ENCODE assay signal across 9 mouse cellular contexts in the genomic region with DNA sequence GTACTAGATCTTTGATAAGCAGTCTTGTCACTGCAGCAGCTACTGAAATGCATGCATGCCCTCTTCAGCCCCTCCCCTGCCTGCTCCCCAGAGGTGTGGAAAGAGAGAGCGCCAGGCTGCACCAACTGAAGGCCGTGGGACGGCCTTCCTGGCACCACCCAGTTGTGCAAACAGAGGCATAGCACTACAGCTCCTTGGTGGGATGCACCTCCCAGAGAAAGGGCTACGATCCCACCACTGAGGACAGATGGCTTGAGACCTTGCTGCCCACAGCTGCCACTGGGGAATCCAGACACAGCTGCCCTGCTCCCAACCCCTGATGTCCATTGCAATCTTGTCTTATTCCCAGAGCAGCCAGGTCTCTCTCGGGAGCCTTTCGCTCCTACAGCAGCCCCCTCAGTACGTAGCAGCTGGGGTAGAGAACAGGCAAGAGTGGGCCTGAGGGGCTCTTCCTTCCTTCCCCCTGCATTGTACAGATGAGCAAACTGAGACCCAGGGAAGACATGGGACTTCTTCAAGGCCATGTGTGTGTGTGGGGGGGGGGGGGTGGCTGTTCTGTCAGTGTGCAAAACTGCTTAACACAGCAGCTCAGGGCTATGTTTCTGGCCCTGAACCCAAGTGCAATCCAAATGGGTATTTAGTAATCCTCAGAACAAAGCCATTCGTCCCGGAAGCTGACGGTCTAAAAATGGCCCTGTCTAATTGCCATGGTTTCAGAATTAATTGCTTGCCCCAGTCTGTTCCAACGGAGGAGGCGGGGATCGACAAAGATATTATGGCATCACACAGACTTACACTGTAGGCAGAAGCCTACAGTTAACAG. TPM values are rescaled to one million over a fixed set of nuclear protein-coding genes. Genes with fewer than 3 reads are reported as not detected.
DNase-seq lines count a peak whose midpoint lies in the region; ATAC-seq and TF ChIP-seq lines count a peak whose summit lies in the region.
"Had no signal": no experiment of that assay in that cellular context is flagged by ENCODE, and none has a peak within 500 bp of the region (broad histone marks: within the 10 kb centered on the region; RNA-seq: fewer than 3 reads in every experiment).

No protein-coding gene starts in this region.

- TF ChIP-seq CTCF in lung, postnatal 0 days (IDR thresholded peaks at IDR 0.05), result no peak

- peak; percentile 78 for ATAC-seq in forebrain, embryonic 15.5 days (replicated peaks)
- ATAC-seq in lung, postnatal 0 days, result peak; percentile 67

- peaks cover 55% of the 10 kb centered on the region for H3K4me1 ChIP-seq in forebrain, embryonic 15.5 days
- H3K4me1 ChIP-seq in lung, postnatal 0 days (ENCODE audit: insufficient read depth, low read depth, low read length), result no peaks in the 10 kb centered on the region; the same call in 1 of the 2 replicates
- H3K4me1 ChIP-seq: liver, embryonic 13.5 days had no signal

- DNase-seq in right cerebral cortex, postnatal 10 days (ENCODE audit: low spot score in 2 of 2), result peak; percentile 64 to 79
- no peak for DNase-seq in right cerebral cortex, postnatal 14 days
- DNase-seq in lung, postnatal 0 days (ENCODE audit: low spot score), result peak; percentile 71
- peak; percentile 68 for DNase-seq in telencephalon, adult 2 months (ENCODE audit: low read depth, low spot score)
- DNase-seq in cerebellum, postnatal 25 days, result no peak
- no peak for DNase-seq in ovary, postnatal 36 days (ENCODE audit: low spot score)
- DNase-seq: liver, embryonic 13.5 days had no signal

- H3K9me3 ChIP-seq in forebrain, embryonic 15.5 days, result no peaks in the 10 kb centered on the region
- no peaks in the 10 kb centered on the region for H3K9me3 ChIP-seq in lung, postnatal 0 days (ENCODE audit: low read length)
- H3K9me3 ChIP-seq: liver, embryonic 13.5 days had no signal

- peak overlapping the region; percentile 76 for H3K27ac ChIP-seq in forebrain, embryonic 15.5 days (replicated peaks)
- no peak overlapping the region for H3K27ac ChIP-seq in lung, postnatal 0 days (ENCODE audit: low read length)
- H3K27ac ChIP-seq: liver, embryonic 13.5 days had no signal

- H3K9ac ChIP-seq in forebrain, embryonic 15.5 days (replicated peaks), result 0 out of 2 replicates have a peak overlapping the region, but pooled peaks have one; percentile 13
- H3K9ac ChIP-seq in lung, postnatal 0 days (replicated peaks; ENCODE audit: low read depth), result no peak overlapping the region
- H3K9ac ChIP-seq: liver, embryonic 13.5 days had no signal

- WGBS in forebrain, embryonic 15.5 days, result 16% methylated on average over 13 of the region's 13 CpGs
- WGBS in lung, postnatal 0 days, result 40% methylated on average over 13 of the region's 13 CpGs

- H3K4me3 ChIP-seq in forebrain, embryonic 15.5 days, result no peak overlapping the region
- H3K4me3 ChIP-seq in lung, postnatal 0 days (ENCODE audit: low read depth, low read length), result no peak overlapping the region
- H3K4me3 ChIP-seq: liver, embryonic 13.5 days had no signal

- H3K4me2 ChIP-seq in forebrain, embryonic 15.5 days (replicated peaks), result no peak overlapping the region
- no peak overlapping the region for H3K4me2 ChIP-seq in lung, postnatal 0 days (replicated peaks; ENCODE audit: low read depth, low read length)
- H3K4me2 ChIP-seq: liver, embryonic 13.5 days had no signal

- no peaks in the 10 kb centered on the region for H3K36me3 ChIP-seq in forebrain, embryonic 15.5 days
- H3K36me3 ChIP-seq in lung, postnatal 0 days (ENCODE audit: insufficient read depth, low read length), result no peaks in the 10 kb centered on the region
- H3K36me3 ChIP-seq: liver, embryonic 13.5 days had no signal

- no peaks in the 10 kb centered on the region for H3K27me3 ChIP-seq in forebrain, embryonic 15.5 days
- no peaks in the 10 kb centered on the region for H3K27me3 ChIP-seq in lung, postnatal 0 days (replicated peaks; ENCODE audit: insufficient read depth, low read length)
- H3K27me3 ChIP-seq: liver, embryonic 13.5 days had no signal

- TF ChIP-seq EP300 in lung, postnatal 0 days (IDR thresholded peaks at IDR 0.05), result no peak

RNA-seq across cellular contexts. Expression of a gene that starts 46.9 kb away (rescaled TPM):
- 0.18 TPM in 1 of 2 replicates, not detected in the other for polyA plus RNA-seq in forebrain, embryonic 15.5 days (2015; fragmentation: Nextera tagmentation; extraction: Ambion mirVana)
- polyA plus RNA-seq in lung, postnatal 0 days (2015; fragmentation: Nextera tagmentation; extraction: Ambion mirVana), result not detected in 2 replicates
- polyA plus RNA-seq: gonadal fat pad, adult 2 months had no signal

Comparison
In these comparisons a context has a peak if more than half of its experiments do, and no peak if none do; other contexts are left out.
1. DNase-seq: peak in right cerebral cortex, postnatal 10 days (2 of 2), lung, postnatal 0 days (single experiment) and telencephalon, adult 2 months (single experiment); none in right cerebral cortex, postnatal 14 days (single experiment), cerebellum, postnatal 25 days (0 of 2) and ovary, postnatal 36 days (single experiment).